Mouse (Mus musculus) C2C12 (cell line): ENCODE results near the gene Manbal. TPM values are rescaled to one million over a fixed set of nuclear protein-coding genes. Genes with fewer than 3 reads are reported as not detected.
A peak's percentile ranks its signal among the peaks of the same experiment; 100 is the strongest.
"Not testable (repeated sequence)": the region's sequence is repeated elsewhere in the genome, so short reads cannot be mapped to it uniquely, and the experiment has no call there.

Source experiments
- H3K27me3 ChIP-seq: one replicate; pipeline ENCODE4 v1.6.1; 2011; ENCODE audit not compliant: control insufficient read depth, insufficient read depth, insufficient read length
- H3K36me3 ChIP-seq: one replicate; pipeline ENCODE4 v1.6.1; 2011; ENCODE audit not compliant: control insufficient read depth, insufficient read depth
- H3K4me3 ChIP-seq: one replicate; pipeline ENCODE4 v1.5.1; 2011; ENCODE audit warnings: mild to moderate bottlenecking, control low read depth; ENCODE audit not compliant: poor library complexity, insufficient read depth, severe bottlenecking
- H3K79me2 ChIP-seq: one replicate; pipeline ENCODE4 v1.6.1; 2011; ENCODE audit not compliant: control insufficient read depth, insufficient read depth
- H3K79me3 ChIP-seq: one replicate; pipeline ENCODE4 v1.6.1; 2011; ENCODE audit warnings: low read depth, control low read depth
- H3ac ChIP-seq: one replicate; pipeline ENCODE3; 2011; ENCODE audit warnings: low read depth; ENCODE audit not compliant: control insufficient read depth, insufficient read length
- CEBPB ChIP-seq: IDR thresholded peaks from one replicate; pipeline ENCODE4 v1.6.1; 2011; ENCODE audit warnings: low read depth, mild to moderate bottlenecking, control low read depth, moderate library complexity
- CTCF ChIP-seq: IDR thresholded peaks from one replicate; pipeline ENCODE4 v1.5.1; 2011; ENCODE audit not compliant: control insufficient read depth, insufficient read depth, insufficient read length
- FOSL1 ChIP-seq: IDR thresholded peaks from one replicate; pipeline ENCODE4 v1.8.0; 2011; ENCODE audit warnings: mild to moderate bottlenecking, low read length; ENCODE audit not compliant: poor library complexity, insufficient read depth, severe bottlenecking
- MAX ChIP-seq: IDR thresholded peaks from one replicate; pipeline ENCODE4 v1.6.1; 2011; ENCODE audit warnings: mild to moderate bottlenecking, control low read depth
- MYOD1 ChIP-seq: IDR thresholded peaks from one replicate; pipeline ENCODE4 v1.6.1; 2011; ENCODE audit warnings: low read depth; ENCODE audit not compliant: control insufficient read depth, insufficient read length
- MYOG ChIP-seq: IDR thresholded peaks from one replicate; pipeline ENCODE4 v1.6.1; 2011; ENCODE audit not compliant: control insufficient read depth, insufficient read length; ENCODE audit errors: extremely low read depth
- USF1 ChIP-seq: IDR thresholded peaks from one replicate; pipeline ENCODE4 v1.6.1; 2011; ENCODE audit warnings: low read depth, mild to moderate bottlenecking, control low read depth, moderate library complexity
- polyA plus RNA-seq: library from polyadenylated mRNA; unstranded; fragments of >200 nt; fragmentation: generic; extraction: Trizol; gene quantifications from one replicate; pipeline ENCODE4 v1.2.1, GENCODE M21; 2012; ENCODE audit warnings: missing spikeins

Manbal gene
- polyA plus RNA-seq, 1 experiment, result 51.1 TPM

GRCm38 (mm10) chr2:157371696-157372095 lies 4.3 kb downstream of the Manbal start:
- no peaks in the 10 kb centered on the region for H3K27me3 ChIP-seq

DNA sequence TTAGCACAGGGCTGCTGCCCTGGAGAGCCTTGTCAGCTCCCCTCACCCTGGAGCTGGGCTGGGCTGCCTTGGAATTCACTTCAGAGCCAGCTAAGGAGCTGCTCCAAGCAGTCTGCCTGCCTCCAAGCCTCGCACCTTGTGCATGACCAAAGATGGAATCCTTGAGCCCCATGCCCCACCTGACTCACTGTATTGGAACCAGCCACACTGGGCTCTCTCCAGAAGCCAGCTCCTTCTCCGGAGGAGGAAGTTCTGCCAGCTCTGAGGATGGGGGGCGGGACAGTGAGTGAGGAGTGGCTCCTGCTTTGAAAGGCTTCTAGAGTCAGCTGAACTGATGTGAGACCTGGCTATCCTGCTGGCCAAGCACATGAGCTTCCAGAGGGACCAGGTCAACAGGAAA lies 6.3 kb downstream of the Manbal start:
- Histone ChIP-seq H3K27me3 (no peaks in the 10 kb centered on the region), H3K4me3 (no peak overlapping the region), H3K79me3 (peaks cover 78% of the 10 kb centered on the region), H3K36me3 (peaks cover 48% of the 10 kb centered on the region), H3ac (no peak overlapping the region), H3K79me2 (peaks cover 99% of the 10 kb centered on the region)
- no peak for TF ChIP-seq CTCF
- TF ChIP-seq MYOD1, result no peak
- no peak for TF ChIP-seq FOSL1
- TF ChIP-seq MAX, result no peak
- TF ChIP-seq USF1, result no peak
- no peak for TF ChIP-seq CEBPB

More at GRCm38 (mm10) chr2:157371696-157372095, 4.3 kb downstream of the Manbal start:
- peaks cover 45% of the 10 kb centered on the region for H3K36me3 ChIP-seq
- peaks cover 75% of the 10 kb centered on the region for H3K79me3 ChIP-seq
- H3ac ChIP-seq, result no peak overlapping the region
- no peak overlapping the region for H3K4me3 ChIP-seq
- no peak for TF ChIP-seq MYOG
- TF ChIP-seq MAX, result no peak
- no peak for TF ChIP-seq CEBPB
- no peak for TF ChIP-seq CTCF
- TF ChIP-seq MYOD1, result no peak
- TF ChIP-seq USF1, result no peak
- peaks cover 94% of the 10 kb centered on the region for H3K79me2 ChIP-seq

GRCm38 (mm10) chr2:157375051-157375450 lies 7.7 kb downstream of the Manbal start:
- no peak for TF ChIP-seq MYOD1
- no peak for TF ChIP-seq USF1
- TF ChIP-seq MYOG, result no peak
- TF ChIP-seq CEBPB, result no peak
- no peak for TF ChIP-seq CTCF
- no peak for TF ChIP-seq MAX
- no peak for TF ChIP-seq FOSL1
- H3K27me3 ChIP-seq, result no peaks in the 10 kb centered on the region

DNA sequence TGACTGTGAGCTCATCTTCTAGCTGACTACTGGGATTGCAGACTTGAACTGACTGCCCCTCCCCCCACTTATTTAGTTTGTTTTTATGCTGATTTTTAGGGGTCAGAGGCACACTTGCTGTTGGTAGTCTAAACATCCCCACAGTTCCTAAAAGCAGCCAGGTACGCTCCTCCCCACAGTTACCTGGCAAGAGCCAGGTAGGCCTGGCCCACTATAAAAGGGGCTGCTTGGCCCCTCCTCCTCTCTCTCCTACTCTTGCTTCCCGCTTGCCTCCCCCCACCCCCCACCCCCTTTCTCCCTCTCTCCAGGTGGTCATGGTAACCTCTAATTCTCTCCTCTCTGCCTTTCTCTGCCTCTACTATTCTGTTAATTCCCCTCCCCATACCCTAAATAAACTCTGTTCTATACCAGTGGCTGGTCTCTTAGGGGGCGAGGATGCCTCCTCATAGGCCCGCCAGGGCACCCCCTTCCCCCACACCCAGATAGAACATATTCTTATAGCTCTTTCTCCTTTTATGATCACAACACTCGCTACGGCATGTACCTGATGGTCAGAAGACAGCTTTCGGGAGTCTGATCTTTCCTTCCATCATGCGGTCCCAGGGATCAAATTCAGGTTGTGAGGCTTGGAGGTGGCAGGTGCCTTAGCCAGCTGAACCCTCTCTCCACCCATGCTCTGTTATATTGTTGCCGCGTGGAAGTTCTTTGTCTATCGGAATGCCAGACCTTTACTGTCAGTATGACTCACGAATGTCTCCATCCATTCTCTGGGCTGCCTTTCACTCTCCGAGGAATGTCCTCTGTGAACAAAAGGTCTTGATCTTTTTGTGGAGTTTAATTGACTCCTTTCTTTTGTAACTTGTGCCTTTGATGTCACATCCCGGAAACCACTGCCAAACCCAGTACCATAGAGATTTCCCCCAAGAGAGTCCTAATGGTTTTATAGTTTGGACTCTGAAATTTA lies 8.7 kb downstream of the Manbal start:
- Histone ChIP-seq H3K4me3 (no peak overlapping the region), H3K79me3 (peaks cover 59% of the 10 kb centered on the region), H3K27me3 (no peaks in the 10 kb centered on the region), H3ac (peak overlapping the region; percentile 1), H3K79me2 (peaks cover 94% of the 10 kb centered on the region), H3K36me3 (peaks cover 53% of the 10 kb centered on the region)
- TF ChIP-seq MAX, result peak; percentile 20
- TF ChIP-seq CEBPB, result no peak

More at GRCm38 (mm10) chr2:157375051-157375450, 7.7 kb downstream of the Manbal start:
- Histone ChIP-seq H3K4me3 (no peak overlapping the region), H3K36me3 (peaks cover 53% of the 10 kb centered on the region), H3K79me3 (peaks cover 68% of the 10 kb centered on the region), H3K79me2 (peaks cover 99% of the 10 kb centered on the region), H3ac (no peak overlapping the region)

- Histone ChIP-seq H3K79me2 (peaks cover 94% of the 10 kb centered on the region), H3ac (no peak overlapping the region), H3K27me3 (no peaks in the 10 kb centered on the region), H3K36me3 (peaks cover 54% of the 10 kb centered on the region), H3K79me3 (peaks cover 54% of the 10 kb centered on the region), H3K4me3 (no peak overlapping the region)
- TF ChIP-seq CTCF (no peak), CEBPB (no peak), USF1 (no peak), MYOG (no peak), MYOD1 (no peak), MAX (no peak)
These were observed 9.6 kb downstream of the Manbal start for GRCm38 (mm10) chr2:157376995-157377394.

DNA sequence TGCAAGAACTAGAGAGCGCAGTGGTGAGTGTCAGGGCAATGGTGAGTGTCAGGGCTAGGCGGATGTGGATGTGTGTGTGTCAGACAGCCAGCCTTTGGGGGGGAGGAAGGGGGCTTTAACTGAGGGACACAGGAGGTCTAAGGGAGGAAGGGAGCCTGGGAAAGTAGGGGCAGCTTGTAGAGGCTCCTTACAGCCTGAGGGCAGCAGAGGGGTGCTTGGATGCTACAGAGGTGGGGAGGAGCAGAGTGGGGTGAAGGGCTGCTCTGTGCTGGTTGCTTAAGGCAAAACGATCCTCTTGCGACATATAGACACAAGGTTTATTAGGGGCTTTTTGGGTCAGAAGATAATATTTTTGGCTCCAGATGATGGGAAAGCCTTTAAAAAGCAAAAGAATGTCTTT lies 17.4 kb downstream of the Manbal start:
- Histone ChIP-seq H3K36me3 (peaks cover 54% of the 10 kb centered on the region), H3K79me2 (peaks cover 57% of the 10 kb centered on the region), H3K27me3 (no peaks in the 10 kb centered on the region), H3K4me3 (no peak overlapping the region), H3K79me3 (peaks cover 4% of the 10 kb centered on the region), H3ac (no peak overlapping the region)
- no peak for TF ChIP-seq MYOD1

- not testable (repeated sequence) for H3K27me3 ChIP-seq, H3K4me3 ChIP-seq, H3ac ChIP-seq, H3K79me3 ChIP-seq
- Histone ChIP-seq H3K36me3 (peaks cover 22% of the 10 kb centered on the region), H3K79me2 (peaks cover 25% of the 10 kb centered on the region)
These were observed 21.7 kb downstream of the Manbal start for GRCm38 (mm10) chr2:157388901-157389590.
